17 mouse cellular contexts compared by ENCODE assay signal in genomic region chr17:66278037-66278436, GRCm38 (mm10).
DNase-seq lines count a peak whose midpoint lies in the region; ATAC-seq lines count a peak whose summit lies in the region.
"Had no signal": no experiment of that assay in that cellular context is flagged by ENCODE, and none has a peak within 500 bp of the region (broad histone marks: within the 10 kb centered on the region; RNA-seq: fewer than 3 reads in every experiment).

No protein-coding gene starts in this region.

- peaks cover 22% of the 10 kb centered on the region for H3K4me1 ChIP-seq in embryonic facial prominence, embryonic 10.5 days
- peaks cover 16% of the 10 kb centered on the region for H3K4me1 ChIP-seq in hindbrain, embryonic 14.5 days (replicated peaks; ENCODE audit: control insufficient read depth, insufficient read depth, low read length)
- no peaks in the 10 kb centered on the region for H3K4me1 ChIP-seq in neural tube, embryonic 11.5 days (ENCODE audit: control insufficient read depth, insufficient read depth, low read length)

- peak; percentile 25 for DNase-seq in embryo, embryonic 10 days (ENCODE audit: low spot score)
- DNase-seq in embryo, embryonic 9.5 days (ENCODE audit: extremely low spot score) = no peak
- no peak for DNase-seq in embryonic facial prominence, embryonic 10.5 days (ENCODE audit: low spot score)
- peak; percentile 47 for DNase-seq in hindbrain, embryonic 14.5 days (ENCODE audit: low spot score)
- DNase-seq in neural tube, embryonic 11.5 days (ENCODE audit: low spot score) = peak; percentile 44
- DNase-seq in heart, adult 11 months = no peak
- DNase-seq in kidney, postnatal 4 days = no peak
- DNase-seq in natural killer cell, adult 2 months (ENCODE audit: low spot score in 2 of 2) = no peak
- DNase-seq: adrenal gland, postnatal 36 days; cerebellum, adult 8-10 months; heart, adult 2 months; heart, postnatal 10 days; kidney, postnatal 36 days; spleen, adult 18-20 months had no signal

- ATAC-seq in hindbrain, embryonic 14.5 days (ENCODE audit: low FRiP score) = peak; percentile 55; the same call in 1 of the 2 replicates
- no peak for ATAC-seq in neural tube, embryonic 11.5 days (ENCODE audit: insufficient read depth, low FRiP score, low TSS enrichment)
- ATAC-seq: intestine, postnatal 0 days; lung, postnatal 0 days had no signal

- no peak overlapping the region for H3K4me3 ChIP-seq in embryonic facial prominence, embryonic 10.5 days
- H3K4me3 ChIP-seq in hindbrain, embryonic 14.5 days (replicated peaks; ENCODE audit: low read length) = no peak overlapping the region
- H3K4me3 ChIP-seq in neural tube, embryonic 11.5 days (ENCODE audit: low read depth, low read length) = no peak overlapping the region
- H3K4me3 ChIP-seq: embryonic facial prominence, embryonic 15.5 days; heart, adult 2 months had no signal

- no peak overlapping the region for H3K9ac ChIP-seq in hindbrain, embryonic 14.5 days
- H3K9ac ChIP-seq in neural tube, embryonic 11.5 days (ENCODE audit: low read length) = no peak overlapping the region
- H3K9ac ChIP-seq: embryonic facial prominence, embryonic 15.5 days had no signal

- 0 out of 2 replicates have a peak overlapping the region, but pooled peaks have one; percentile 8 for H3K27ac ChIP-seq in embryonic facial prominence, embryonic 10.5 days (replicated peaks)
- H3K27ac ChIP-seq in hindbrain, embryonic 14.5 days = peak overlapping the region; percentile 60
- no peak overlapping the region for H3K27ac ChIP-seq in neural tube, embryonic 11.5 days (ENCODE audit: low read depth, low read length)
- H3K27ac ChIP-seq: embryonic facial prominence, embryonic 15.5 days; heart, adult 2 months had no signal

- no peaks in the 10 kb centered on the region for H3K36me3 ChIP-seq in embryonic facial prominence, embryonic 10.5 days (replicated peaks)
- no peaks in the 10 kb centered on the region for H3K36me3 ChIP-seq in hindbrain, embryonic 14.5 days (replicated peaks; ENCODE audit: control insufficient read depth, insufficient read depth)
- no peaks in the 10 kb centered on the region for H3K36me3 ChIP-seq in neural tube, embryonic 11.5 days (ENCODE audit: control insufficient read depth, insufficient read depth, low read length)
- H3K36me3 ChIP-seq: embryonic facial prominence, embryonic 15.5 days had no signal

- WGBS in embryonic facial prominence, embryonic 10.5 days = 90% methylated on average over 5 of the region's 5 CpGs
- WGBS in hindbrain, embryonic 14.5 days = 37% methylated on average over 5 of the region's 5 CpGs
- 65% methylated on average over 5 of the region's 5 CpGs for WGBS in neural tube, embryonic 11.5 days

- H3K9me3 ChIP-seq in embryonic facial prominence, embryonic 10.5 days = no peaks in the 10 kb centered on the region
- H3K9me3 ChIP-seq in hindbrain, embryonic 14.5 days (ENCODE audit: control insufficient read depth, low read length) = no peaks in the 10 kb centered on the region
- no peaks in the 10 kb centered on the region for H3K9me3 ChIP-seq in neural tube, embryonic 11.5 days (ENCODE audit: control insufficient read depth, low read length)
- H3K9me3 ChIP-seq: embryonic facial prominence, embryonic 15.5 days had no signal

- H3K4me2 ChIP-seq in hindbrain, embryonic 14.5 days (replicated peaks) = no peak overlapping the region
- no peak overlapping the region for H3K4me2 ChIP-seq in neural tube, embryonic 11.5 days (ENCODE audit: low read depth)
- H3K4me2 ChIP-seq: embryonic facial prominence, embryonic 15.5 days had no signal

- no peaks in the 10 kb centered on the region for H3K27me3 ChIP-seq in embryonic facial prominence, embryonic 10.5 days (replicated peaks; ENCODE audit: low read depth, poor library complexity, severe bottlenecking)
- no peaks in the 10 kb centered on the region for H3K27me3 ChIP-seq in hindbrain, embryonic 14.5 days (ENCODE audit: control insufficient read depth, insufficient read depth, low read length)
- no peaks in the 10 kb centered on the region for H3K27me3 ChIP-seq in neural tube, embryonic 11.5 days (ENCODE audit: control insufficient read depth, insufficient read depth, low read length)
- H3K27me3 ChIP-seq: embryonic facial prominence, embryonic 15.5 days had no signal

Comparison
In these comparisons a context has a peak if more than half of its experiments do, and no peak if none do; other contexts are left out.
1. DNase-seq: peak in embryo, embryonic 10 days (single experiment), hindbrain, embryonic 14.5 days (single experiment) and neural tube, embryonic 11.5 days (single experiment); none in embryo, embryonic 9.5 days (single experiment), embryonic facial prominence, embryonic 10.5 days (single experiment), heart, adult 11 months (single experiment), kidney, postnatal 4 days (0 of 2) and natural killer cell, adult 2 months (0 of 2).